Mouse (Mus musculus) 416B (cell line): ENCODE results near the gene Rps28.

Source experiments
- DNase-seq: peaks from one replicate; pipeline ENCODE4 v3.0.0; 2011; ENCODE audit warnings: low read depth

Gene Rps28

GRCm38 (mm10) chr17:33773871-33774572 is 50.3 kb downstream of the Rps28 start:
- no peak for DNase-seq

DNA sequence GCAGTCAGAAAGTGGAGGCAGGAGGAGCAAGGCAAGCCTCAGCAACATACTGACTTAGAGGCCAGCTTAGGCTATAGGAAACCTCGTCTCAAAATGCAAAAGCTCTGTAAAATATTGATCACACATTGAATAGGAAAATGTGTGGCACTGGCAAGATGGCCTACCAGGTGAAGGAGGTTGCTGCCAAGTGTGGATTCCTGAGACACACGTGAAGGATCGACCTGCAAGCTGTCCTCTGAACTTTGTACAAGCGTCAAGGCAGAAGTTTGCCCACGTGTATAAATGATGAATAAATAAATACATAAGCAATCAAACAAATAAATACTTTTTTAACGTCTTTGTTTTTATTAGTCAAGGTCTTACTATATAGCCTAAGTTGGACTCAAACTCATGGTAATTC is 50.9 kb downstream of the Rps28 start:
- no peak for DNase-seq

DNA sequence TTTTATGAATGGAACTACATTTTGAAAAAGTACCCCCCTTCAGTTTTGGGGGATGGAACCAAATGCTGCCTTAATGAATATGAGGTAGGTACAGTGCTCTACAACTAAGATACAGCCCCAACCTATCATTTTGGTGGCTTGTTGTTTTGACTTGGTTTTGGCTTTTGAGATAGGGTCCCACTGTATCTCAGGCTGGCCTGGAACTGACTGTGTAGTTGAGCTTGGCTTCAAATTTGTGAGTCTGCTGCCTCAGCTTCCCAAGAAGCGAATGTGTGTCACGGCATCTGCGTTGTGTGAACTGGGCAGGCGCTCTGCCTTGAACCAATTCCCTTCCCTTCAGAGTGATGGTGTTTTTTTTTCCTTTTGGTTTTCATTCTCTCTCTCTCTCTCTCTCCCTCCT is 52.7 kb downstream of the Rps28 start:
- no peak for DNase-seq
